Mouse (Mus musculus) brain, adult 10 weeks (tissue): ENCODE results near the gene Mllt10. TPM values are rescaled to one million over a fixed set of nuclear protein-coding genes. Genes with fewer than 3 reads are reported as not detected.

ENCODE experiments used
- polyA plus RNA-seq: library from polyadenylated mRNA; stranded (reverse); fragments of 350-450 nt; fragmentation: Illumina TruSeq; extraction: RNeasy Lipid Tissue Mini Kit (QIAGEN cat#74804); gene quantifications from one replicate; pipeline ENCODE4 v1.2.3, GENCODE M21; 2015; ENCODE audit warnings: low read depth, low replicate concordance

Mllt10 gene
- polyA plus RNA-seq = 25.8 TPM

GRCm38 (mm10) chr2:18055016-18055928, at the start of gene Mllt10:
Gene Mllt10 (plus strand): TSS chr2:18055237.

DNA sequence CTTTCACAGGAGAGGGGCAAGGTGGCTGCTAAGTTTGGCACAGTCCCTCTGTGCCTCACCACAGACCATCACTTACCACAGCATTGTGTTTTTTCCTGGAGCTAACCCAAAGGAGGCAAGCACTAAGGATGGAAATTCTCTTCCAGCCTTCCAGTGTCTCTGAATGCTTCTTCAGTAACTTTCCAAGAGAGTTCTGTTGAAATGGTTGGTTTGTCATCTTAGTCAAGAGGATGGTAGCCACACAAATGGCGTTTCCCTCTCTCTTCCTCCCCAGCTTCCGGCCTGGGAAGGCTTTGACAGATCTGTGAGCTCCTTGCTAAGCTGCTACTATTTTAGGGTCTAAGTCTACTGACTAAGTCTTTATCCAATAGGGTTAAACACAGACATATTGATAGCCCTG, 17.5 kb upstream of the Mllt10 start, which contains the start of gene A930004D18Rik:
Gene A930004D18Rik, minus strand, starts transcription at position 247 of the 400 bp plus-strand sequence.

DNA sequence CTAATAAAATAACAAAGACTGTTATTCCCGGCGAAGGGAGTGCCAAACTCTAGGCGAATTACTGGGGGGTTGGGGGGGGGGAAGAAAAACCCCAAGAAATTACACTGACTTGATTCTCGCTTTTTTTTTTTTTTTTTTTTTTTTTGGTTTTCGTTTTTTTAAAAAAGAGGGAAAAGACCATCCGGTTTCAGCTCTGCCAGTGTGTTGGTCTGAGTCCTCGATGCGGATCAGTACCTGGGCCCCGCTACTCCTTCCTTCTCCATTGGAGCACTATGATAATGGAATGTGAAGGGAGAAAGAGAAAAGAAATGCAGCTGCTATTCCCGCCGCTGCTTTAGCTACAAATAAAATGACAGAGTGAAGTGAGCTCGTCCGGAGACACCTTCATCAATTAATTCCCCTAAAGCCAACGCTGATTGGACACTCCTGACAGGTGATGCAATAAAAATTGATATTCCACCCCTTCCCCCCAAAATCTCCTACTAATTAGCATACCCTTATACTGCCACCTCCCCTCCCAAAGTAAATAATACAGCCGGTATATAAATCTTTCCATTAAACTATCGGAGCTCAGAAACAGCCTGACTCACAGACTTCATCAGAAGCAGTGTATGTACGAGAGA, 6.5 kb upstream of the Mllt10 start, which contains the start of gene Skida1:
Gene Skida1, minus strand, starts transcription at position 599 of the 623 bp plus-strand sequence.

Other genes starting within 250 kb of the Mllt10 start
- gene H2al2a, start 58.3 kb upstream of the Mllt10 start, polyA plus RNA-seq = not detected
- 2.2 TPM for gene A930004D18Rik, start 17.5 kb upstream of the Mllt10 start, polyA plus RNA-seq
- 5.4 TPM for gene Skida1, start 6.2 kb upstream of the Mllt10 start, polyA plus RNA-seq